Mouse (Mus musculus) bone marrow, adult 2 months (tissue): Measurements from ENCODE around the gene Bgn.

Experiments
- CTCF ChIP-seq: fragments of 200-500 bp; IDR thresholded peaks from 2 replicates; pipeline ENCODE4 v1.5.1; 2011; ENCODE audit warnings: low read length, control low read depth; ENCODE audit not compliant: control insufficient read depth, insufficient read depth
- POLR2A ChIP-seq: fragments of 200-500 bp; IDR thresholded peaks from 2 replicates; pipeline ENCODE4 v1.6.1; 2011; ENCODE audit warnings: low read depth, mild to moderate bottlenecking, control low read depth, low read length, borderline replicate concordance; ENCODE audit not compliant: control insufficient read depth

- TF ChIP-seq POLR2A (no peak), CTCF (no peak)
These were observed 539 bp upstream of the Bgn start for GRCm38 (mm10) chrX:73482643-73483483.
